Mouse (Mus musculus): ENCODE measurements around the gene Inppl1. TPM values are rescaled to one million over a fixed set of nuclear protein-coding genes. Genes with fewer than 3 reads are reported as not detected.

Inppl1 gene
- total RNA-seq, 2 experiments from 2014 or later, result 95.1 to 101 TPM

Small RNA genes within 50 kb of the gene (microRNA-seq; reads per million reads assigned to microRNA genes)
- not detected for gene Gm22655

Other genes with a start within 250 kb of the Inppl1 start
- gene Clpb, start 174.6 kb downstream of the Inppl1 start, total RNA-seq (2021), result 10 to 100 TPM; 33.7 to 33.9 TPM
- gene Phox2a, start 19.9 kb downstream of the Inppl1 start, total RNA-seq (2021), result under 1 TPM; 0.26 to 0.27 TPM
- gene Folr2, start 19.0 kb upstream of the Inppl1 start, total RNA-seq (2021), result 1 to 10 TPM; 6.4 to 9.1 TPM
- 10 to 100 TPM; 21.4 to 24.4 TPM for gene Anapc15, start 25.5 kb upstream of the Inppl1 start, total RNA-seq (2021)
- 1 to 10 TPM; 1.1 to 1.6 TPM for gene Folr1, start 32.6 kb upstream of the Inppl1 start, total RNA-seq (2021)
- gene Lamtor1, start 67.7 kb upstream of the Inppl1 start, total RNA-seq (2021), result 100 to 1,000 TPM; 105 to 106 TPM
- gene Tomt, start 68.1 kb upstream of the Inppl1 start, total RNA-seq (2021), result under 1 TPM in 1 of 2 experiments, not detected in 1; 0.10 TPM
- gene Lrrc51, start 95.7 kb upstream of the Inppl1 start, total RNA-seq (2021), result 1 to 10 TPM; 2.8 to 3.1 TPM
- 100 to 1,000 TPM; 115 to 123 TPM for gene Numa1, start 95.9 kb upstream of the Inppl1 start, total RNA-seq (2021)
- 1 to 10 TPM; 5.0 to 6.2 TPM for gene Il18bp, start 180.5 kb upstream of the Inppl1 start, total RNA-seq (2021)
- gene Rnf121, start 227.2 kb upstream of the Inppl1 start, total RNA-seq (2021), result 10 to 100 TPM; 27.4 to 31.3 TPM
- gene Xndc1, start 227.3 kb upstream of the Inppl1 start, total RNA-seq (2021), result 10 to 100 TPM; 14.5 to 18.6 TPM
- 1 to 10 TPM; 1.4 to 2.6 TPM for gene Xntrpc, start 227.5 kb upstream of the Inppl1 start, total RNA-seq (2021)
- under 1 TPM; 0.29 to 0.93 TPM for gene Trpc2, start 244.9 kb upstream of the Inppl1 start, total RNA-seq (2021)

All from gastrocnemius, postnatal 4 days (tissue).